Mouse (Mus musculus) thymus, postnatal 25 days (tissue): Measurements from ENCODE around the gene Pcdh19.

Source experiments
- DNase-seq: peaks from one replicate; pipeline ENCODE4 v3.0.0; 2022

Gene Pcdh19

DNA sequence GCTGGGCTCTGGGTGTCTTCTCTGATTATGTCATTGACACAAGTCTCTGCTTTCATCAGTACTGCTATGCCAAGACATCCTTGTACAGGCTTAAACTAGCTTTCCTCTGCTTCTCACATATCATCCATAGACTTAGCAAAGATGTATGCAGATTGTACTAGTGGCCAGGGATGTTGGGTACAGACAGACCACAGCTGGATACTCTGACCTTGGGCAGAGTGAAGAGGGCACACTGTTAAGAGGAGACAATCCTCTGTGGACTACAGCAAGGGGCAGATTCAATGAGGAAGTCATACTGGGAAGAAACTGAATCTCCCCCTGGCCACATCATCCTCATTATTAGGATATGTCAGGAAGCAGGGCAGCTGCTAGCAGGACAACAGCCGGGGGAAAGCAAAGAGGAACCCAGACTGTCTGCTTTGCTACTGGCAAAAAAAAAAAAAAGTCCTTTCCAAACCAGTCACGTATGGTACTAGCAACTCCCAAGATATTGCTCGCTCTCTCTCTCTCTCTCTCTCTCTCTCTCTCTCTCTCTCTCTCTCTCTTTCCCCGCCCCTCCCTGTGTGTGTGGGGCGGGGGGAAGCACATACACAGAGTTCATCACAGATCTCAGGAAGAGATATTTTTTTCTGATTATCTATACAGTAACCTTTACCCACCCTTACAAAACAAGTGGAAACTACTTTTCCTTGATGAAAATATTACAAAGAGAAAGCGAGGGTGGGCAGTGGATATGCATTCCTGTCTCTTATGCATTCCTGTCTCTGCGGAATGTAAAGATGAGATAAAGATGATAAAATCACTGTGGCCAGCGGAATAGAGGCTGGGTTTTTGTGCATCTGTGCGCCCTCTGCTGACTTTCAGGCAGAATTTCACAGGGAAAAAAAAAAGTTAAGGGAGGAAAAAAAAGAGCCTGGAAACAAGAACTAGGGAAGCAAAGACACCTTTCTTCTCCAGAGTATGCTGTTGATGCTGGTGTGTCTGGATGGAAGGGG is 31.2 kb downstream of the Pcdh19 start:
- no peak for DNase-seq

DNA sequence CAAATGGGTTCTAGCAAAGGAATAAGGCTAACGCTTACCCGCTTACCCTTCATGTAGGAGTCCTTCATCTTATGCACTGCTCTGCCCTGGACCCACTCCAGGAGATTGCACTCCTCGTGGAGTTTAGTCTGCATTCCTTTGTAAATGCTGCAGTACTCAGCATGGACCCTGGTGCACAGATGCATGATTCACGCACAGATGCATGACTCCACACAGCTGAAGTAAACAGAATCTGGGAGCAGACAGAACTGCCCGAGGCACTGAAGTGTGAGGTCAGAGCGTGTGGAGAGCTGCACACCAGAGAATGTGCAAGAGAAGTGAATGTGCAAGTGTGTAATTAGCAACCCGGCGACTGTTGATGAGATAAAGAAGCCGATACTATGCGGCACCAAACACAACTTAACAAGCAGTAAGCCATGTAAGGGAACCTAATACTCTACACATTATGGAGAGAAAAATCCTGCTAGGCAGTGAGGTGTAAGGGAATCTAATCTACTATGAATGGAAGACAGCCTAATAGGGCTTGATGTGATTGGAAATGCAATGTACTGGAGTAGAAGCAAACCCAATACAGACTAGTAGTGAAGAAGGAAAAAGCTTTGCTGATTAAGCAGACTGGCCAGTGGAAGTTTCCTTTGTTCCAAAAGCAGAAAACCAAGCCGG is 32.8 kb downstream of the Pcdh19 start:
- no peak for DNase-seq

DNA sequence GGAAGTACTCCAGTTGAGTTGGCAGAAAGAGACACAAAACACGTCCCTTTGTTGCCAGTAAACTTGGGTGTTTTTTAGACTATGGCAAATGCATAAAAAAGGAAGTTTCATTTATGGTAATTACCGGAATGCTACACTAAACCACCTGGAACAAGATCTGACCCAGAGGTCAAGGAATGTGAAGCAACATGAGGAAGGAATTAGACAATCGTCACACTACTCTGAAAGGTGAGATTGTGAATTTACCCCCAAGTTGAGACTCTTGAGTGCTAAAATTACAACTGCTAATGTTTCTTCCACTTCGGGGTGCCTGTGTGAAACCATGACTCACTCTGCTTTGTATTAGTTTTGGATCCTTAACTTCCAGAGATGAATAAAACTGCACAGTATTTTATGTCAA is 33.6 kb downstream of the Pcdh19 start:
- no peak for DNase-seq

DNA sequence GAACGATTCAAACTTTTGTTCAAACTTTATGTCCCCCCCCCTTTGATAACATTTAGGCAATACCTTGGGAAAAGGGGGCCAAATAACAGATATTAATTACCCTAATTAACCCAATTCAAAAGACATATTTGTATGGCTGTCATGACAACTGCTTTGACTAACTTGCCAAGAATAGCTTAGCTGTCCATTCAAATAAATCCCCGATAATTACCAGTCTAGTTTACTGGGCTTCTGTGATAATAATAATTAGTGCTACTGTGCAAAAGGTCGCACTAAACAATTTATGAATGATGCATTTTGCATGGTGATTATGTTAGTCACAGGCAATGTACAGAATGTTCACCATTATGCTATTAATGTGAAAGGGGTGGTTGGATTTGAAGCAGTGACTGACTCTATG is 35.7 kb downstream of the Pcdh19 start:
- DNase-seq: no peak

- no peak for DNase-seq
These were observed 38.4 kb downstream of the Pcdh19 start for GRCm38 (mm10) chrX:133650379-133650778.

GRCm38 (mm10) chrX:133647809-133648208 is 41.0 kb downstream of the Pcdh19 start:
- no peak for DNase-seq

DNA sequence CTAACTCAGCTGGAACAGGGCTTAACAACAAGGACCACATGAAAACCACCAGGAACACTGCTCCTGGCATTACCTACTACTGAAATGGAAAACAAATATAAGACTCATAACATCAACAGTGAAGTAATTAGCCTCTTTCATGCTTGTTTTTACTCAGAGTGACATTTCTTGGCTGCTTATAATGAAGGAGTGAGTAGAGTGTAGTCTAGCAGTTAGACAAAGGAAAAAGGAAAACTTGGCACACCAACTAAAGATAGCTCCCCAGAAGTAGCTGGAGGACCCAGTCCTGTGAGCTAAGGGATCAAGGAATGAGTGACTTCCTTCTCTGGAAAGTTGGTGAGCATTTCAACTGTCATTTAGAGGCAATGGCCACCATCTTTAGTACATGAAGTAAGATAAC is 49.3 kb downstream of the Pcdh19 start:
- no peak for DNase-seq

GRCm38 (mm10) chrX:133629538-133629937 is 59.2 kb downstream of the Pcdh19 start:
- DNase-seq: no peak

- no peak for DNase-seq
These were observed 70.6 kb downstream of the Pcdh19 start for GRCm38 (mm10) chrX:133618222-133618621.

- no peak for DNase-seq
These were observed 83.0 kb downstream of the Pcdh19 start for GRCm38 (mm10) chrX:133605828-133606227.

GRCm38 (mm10) chrX:133604272-133604671 is 84.5 kb downstream of the Pcdh19 start:
- no peak for DNase-seq

GRCm38 (mm10) chrX:133602068-133602467 is 86.7 kb downstream of the Pcdh19 start:
- DNase-seq: no peak

GRCm38 (mm10) chrX:133601658-133602057 is 87.1 kb downstream of the Pcdh19 start:
- DNase-seq: no peak

DNA sequence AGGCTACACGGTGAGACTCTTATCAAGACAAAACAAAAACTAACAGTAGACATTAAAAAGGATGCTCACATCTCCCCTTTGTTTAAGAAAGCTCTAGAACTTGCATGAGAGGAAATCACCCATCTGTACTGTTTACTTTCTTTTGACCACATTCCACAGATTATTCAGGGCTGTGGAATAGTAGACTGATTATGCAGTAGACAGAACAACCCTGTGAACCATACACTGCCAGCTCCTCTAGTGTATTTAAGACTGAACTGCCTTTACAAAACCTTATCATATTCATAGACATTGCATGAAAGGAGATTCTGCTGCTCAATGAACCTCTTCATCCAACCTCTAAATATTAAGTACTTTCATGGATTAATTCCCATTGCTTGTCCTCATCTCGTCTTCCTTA is 87.6 kb downstream of the Pcdh19 start:
- DNase-seq: no peak

GRCm38 (mm10) chrX:133575601-133576382 is 113.0 kb downstream of the Pcdh19 start:
- DNase-seq: no peak

- DNase-seq: no peak
These were observed 123.4 kb downstream of the Pcdh19 start for GRCm38 (mm10) chrX:133565355-133565754.
